Mouse (Mus musculus): ENCODE measurements around the gene Nup85. TPM values are rescaled to one million over a fixed set of nuclear protein-coding genes. Genes with fewer than 3 reads are reported as not detected.

Nup85 gene
- total and polyA plus RNA-seq, 3 experiments = 282 to 326 (median 290) TPM

Other genes starting within 250 kb of the Nup85 start
- gene Ush1g, start 242.4 kb upstream of the Nup85 start, total RNA-seq (2012; rRNA removed) = 0.17 and 0.42 TPM in 2 replicates
- gene Ush1g, start 242.4 kb upstream of the Nup85 start, total RNA-seq (2014; rRNA removed) = not detected in 2 replicates
- not detected in 2 replicates for gene Ush1g, start 242.4 kb upstream of the Nup85 start, polyA plus RNA-seq (2012; ENCODE audit: insufficient read length, low read depth)
- gene Otop3, start 229.7 kb upstream of the Nup85 start, total RNA-seq (2012; rRNA removed) = not detected in 2 replicates
- gene Otop3, start 229.7 kb upstream of the Nup85 start, total RNA-seq (2014; rRNA removed) = not detected in 2 replicates
- not detected in 2 replicates for gene Otop3, start 229.7 kb upstream of the Nup85 start, polyA plus RNA-seq (2012; ENCODE audit: insufficient read length, low read depth)
- 3.2 and 3.6 TPM in 2 replicates for gene Hid1, start 196.7 kb upstream of the Nup85 start, total RNA-seq (2012; rRNA removed)
- 0.12 TPM in 1 of 2 replicates, not detected in the other for gene Hid1, start 196.7 kb upstream of the Nup85 start, total RNA-seq (2014; rRNA removed)
- gene Hid1, start 196.7 kb upstream of the Nup85 start, polyA plus RNA-seq (2012; ENCODE audit: insufficient read length, low read depth) = 0.36 and 0.57 TPM in 2 replicates
- gene Cdr2l, start 182.5 kb upstream of the Nup85 start, total RNA-seq (2012; rRNA removed) = not detected in 2 replicates
- not detected in 2 replicates for gene Cdr2l, start 182.5 kb upstream of the Nup85 start, total RNA-seq (2014; rRNA removed)
- not detected in 2 replicates for gene Cdr2l, start 182.5 kb upstream of the Nup85 start, polyA plus RNA-seq (2012; ENCODE audit: insufficient read length, low read depth)
- gene Mrpl58, start 160.7 kb upstream of the Nup85 start, total RNA-seq (2012; rRNA removed) = 157 and 164 TPM in 2 replicates
- 110 and 113 TPM in 2 replicates for gene Mrpl58, start 160.7 kb upstream of the Nup85 start, total RNA-seq (2014; rRNA removed)
- gene Mrpl58, start 160.7 kb upstream of the Nup85 start, polyA plus RNA-seq (2012; ENCODE audit: insufficient read length, low read depth) = 146 and 161 TPM in 2 replicates
- gene Atp5h, start 144.5 kb upstream of the Nup85 start, total RNA-seq (2012; rRNA removed) = 500 and 564 TPM in 2 replicates
- 671 and 759 TPM in 2 replicates for gene Atp5h, start 144.5 kb upstream of the Nup85 start, total RNA-seq (2014; rRNA removed)
- 711 and 734 TPM in 2 replicates for gene Atp5h, start 144.5 kb upstream of the Nup85 start, polyA plus RNA-seq (2012; ENCODE audit: insufficient read length, low read depth)
- 10.0 and 14.0 TPM in 2 replicates for gene Kctd2, start 144.3 kb upstream of the Nup85 start, total RNA-seq (2012; rRNA removed)
- 6.8 and 8.5 TPM in 2 replicates for gene Kctd2, start 144.3 kb upstream of the Nup85 start, total RNA-seq (2014; rRNA removed)
- gene Kctd2, start 144.3 kb upstream of the Nup85 start, polyA plus RNA-seq (2012; ENCODE audit: insufficient read length, low read depth) = 13.3 and 13.7 TPM in 2 replicates
- gene Trim80, start 123.9 kb upstream of the Nup85 start, total RNA-seq (2012; rRNA removed) = not detected in 2 replicates
- not detected in 2 replicates for gene Trim80, start 123.9 kb upstream of the Nup85 start, total RNA-seq (2014; rRNA removed)
- gene Trim80, start 123.9 kb upstream of the Nup85 start, polyA plus RNA-seq (2012; ENCODE audit: insufficient read length, low read depth) = not detected in 2 replicates
- gene Slc16a5, start 102.0 kb upstream of the Nup85 start, total RNA-seq (2012; rRNA removed) = 0.46 and 0.51 TPM in 2 replicates
- gene Slc16a5, start 102.0 kb upstream of the Nup85 start, total RNA-seq (2014; rRNA removed) = not detected in 2 replicates
- 0.68 and 0.71 TPM in 2 replicates for gene Slc16a5, start 102.0 kb upstream of the Nup85 start, polyA plus RNA-seq (2012; ENCODE audit: insufficient read length, low read depth)
- gene Armc7, start 88.8 kb upstream of the Nup85 start, total RNA-seq (2012; rRNA removed) = 8.7 and 8.9 TPM in 2 replicates
- 6.0 and 7.5 TPM in 2 replicates for gene Armc7, start 88.8 kb upstream of the Nup85 start, total RNA-seq (2014; rRNA removed)
- gene Armc7, start 88.8 kb upstream of the Nup85 start, polyA plus RNA-seq (2012; ENCODE audit: insufficient read length, low read depth) = 12.5 TPM in 2 replicates
- 151 and 154 TPM in 2 replicates for gene Nt5c, start 72.6 kb upstream of the Nup85 start, total RNA-seq (2012; rRNA removed)
- 59.8 and 65.3 TPM in 2 replicates for gene Nt5c, start 72.6 kb upstream of the Nup85 start, total RNA-seq (2014; rRNA removed)
- gene Nt5c, start 72.6 kb upstream of the Nup85 start, polyA plus RNA-seq (2012; ENCODE audit: insufficient read length, low read depth) = 175 and 190 TPM in 2 replicates
- gene Jpt1, start 50.0 kb upstream of the Nup85 start, total RNA-seq (2012; rRNA removed) = 294 and 358 TPM in 2 replicates
- 439 and 448 TPM in 2 replicates for gene Jpt1, start 50.0 kb upstream of the Nup85 start, total RNA-seq (2014; rRNA removed)
- gene Jpt1, start 50.0 kb upstream of the Nup85 start, polyA plus RNA-seq (2012; ENCODE audit: insufficient read length, low read depth) = 432 and 479 TPM in 2 replicates
- 480 and 623 TPM in 2 replicates for gene Sumo2, start 28.2 kb upstream of the Nup85 start, total RNA-seq (2012; rRNA removed)
- gene Sumo2, start 28.2 kb upstream of the Nup85 start, total RNA-seq (2014; rRNA removed) = 1,752 and 1,801 TPM in 2 replicates
- gene Sumo2, start 28.2 kb upstream of the Nup85 start, polyA plus RNA-seq (2012; ENCODE audit: insufficient read length, low read depth) = 960 and 1,020 TPM in 2 replicates
- 172 and 217 TPM in 2 replicates for gene Mrps7, start 39.5 kb downstream of the Nup85 start, total RNA-seq (2012; rRNA removed)
- gene Mrps7, start 39.5 kb downstream of the Nup85 start, total RNA-seq (2014; rRNA removed) = 154 and 168 TPM in 2 replicates
- 157 and 184 TPM in 2 replicates for gene Mrps7, start 39.5 kb downstream of the Nup85 start, polyA plus RNA-seq (2012; ENCODE audit: insufficient read length, low read depth)
- gene Gga3, start 39.6 kb downstream of the Nup85 start, total RNA-seq (2012; rRNA removed) = 18.7 and 22.6 TPM in 2 replicates
- 7.7 TPM in 2 replicates for gene Gga3, start 39.6 kb downstream of the Nup85 start, total RNA-seq (2014; rRNA removed)
- 37.2 and 39.8 TPM in 2 replicates for gene Gga3, start 39.6 kb downstream of the Nup85 start, polyA plus RNA-seq (2012; ENCODE audit: insufficient read length, low read depth)
- gene Mif4gd, start 48.5 kb downstream of the Nup85 start, total RNA-seq (2012; rRNA removed) = 143 and 177 TPM in 2 replicates
- 160 and 174 TPM in 2 replicates for gene Mif4gd, start 48.5 kb downstream of the Nup85 start, total RNA-seq (2014; rRNA removed)
- 131 and 143 TPM in 2 replicates for gene Mif4gd, start 48.5 kb downstream of the Nup85 start, polyA plus RNA-seq (2012; ENCODE audit: insufficient read length, low read depth)
- 277 and 312 TPM in 2 replicates for gene Slc25a19, start 63.9 kb downstream of the Nup85 start, total RNA-seq (2012; rRNA removed)
- gene Slc25a19, start 63.9 kb downstream of the Nup85 start, total RNA-seq (2014; rRNA removed) = 278 and 294 TPM in 2 replicates
- gene Slc25a19, start 63.9 kb downstream of the Nup85 start, polyA plus RNA-seq (2012; ENCODE audit: insufficient read length, low read depth) = 374 and 398 TPM in 2 replicates
- gene Grb2, start 144.2 kb downstream of the Nup85 start, total RNA-seq (2012; rRNA removed) = 63.6 and 67.7 TPM in 2 replicates
- 110 and 117 TPM in 2 replicates for gene Grb2, start 144.2 kb downstream of the Nup85 start, total RNA-seq (2014; rRNA removed)
- gene Grb2, start 144.2 kb downstream of the Nup85 start, polyA plus RNA-seq (2012; ENCODE audit: insufficient read length, low read depth) = 228 and 241 TPM in 2 replicates
- 19.0 and 27.4 TPM in 2 replicates for gene Tmem94, start 201.0 kb downstream of the Nup85 start, total RNA-seq (2012; rRNA removed)
- 4.8 and 6.4 TPM in 2 replicates for gene Tmem94, start 201.0 kb downstream of the Nup85 start, total RNA-seq (2014; rRNA removed)
- 13.5 and 15.0 TPM in 2 replicates for gene Tmem94, start 201.0 kb downstream of the Nup85 start, polyA plus RNA-seq (2012; ENCODE audit: insufficient read length, low read depth)
- gene Caskin2, start 249.2 kb downstream of the Nup85 start, total RNA-seq (2012; rRNA removed) = 8.2 and 8.9 TPM in 2 replicates
- gene Caskin2, start 249.2 kb downstream of the Nup85 start, total RNA-seq (2014; rRNA removed) = 2.7 and 2.9 TPM in 2 replicates
- 6.4 and 6.9 TPM in 2 replicates for gene Caskin2, start 249.2 kb downstream of the Nup85 start, polyA plus RNA-seq (2012; ENCODE audit: insufficient read length, low read depth)

Data from CH12.LX (cell line).